Mouse (Mus musculus): ENCODE results near the gene Vsig10. TPM values are rescaled to one million over a fixed set of nuclear protein-coding genes. Genes with fewer than 3 reads are reported as not detected.
A peak's percentile ranks its signal among the peaks of the same experiment; 100 is the strongest.
"Not testable (repeated sequence)": the region's sequence is repeated elsewhere in the genome, so short reads cannot be mapped to it uniquely, and the experiment has no call there.

Gene Vsig10
- polyA plus RNA-seq, 1 experiment: 7.5 TPM

GRCm38 (mm10) chr5:117367206-117367605 lies 48.3 kb downstream of the Vsig10 start:
- TF ChIP-seq POLR2A (IDR thresholded peaks at IDR 0.05; ENCODE audit: low read depth, low read length): no peak
- TF ChIP-seq CTCF (IDR thresholded peaks at IDR 0.05; ENCODE audit: borderline replicate concordance, insufficient read depth, low read length): no peak
- Histone ChIP-seq H3K27ac (ENCODE audit: insufficient read depth, low read length) (no peak overlapping the region), H3K4me1 (ENCODE audit: control insufficient read depth, insufficient read depth, low read length) (peaks cover 20% of the 10 kb centered on the region), H3K4me3 (ENCODE audit: insufficient read depth, low read length) (no peak overlapping the region)

- Histone ChIP-seq H3K4me3 (ENCODE audit: insufficient read depth, low read length) (no peak overlapping the region), H3K27ac (ENCODE audit: insufficient read depth, low read length) (no peak overlapping the region), H3K4me1 (ENCODE audit: control insufficient read depth, insufficient read depth, low read length) (no peaks in the 10 kb centered on the region)
- no peak for TF ChIP-seq POLR2A (IDR thresholded peaks at IDR 0.05; ENCODE audit: low read depth, low read length)
- no peak for TF ChIP-seq CTCF (IDR thresholded peaks at IDR 0.05; ENCODE audit: borderline replicate concordance, insufficient read depth, low read length)
These were observed 51.7 kb downstream of the Vsig10 start for GRCm38 (mm10) chr5:117370592-117370991.

GRCm38 (mm10) chr5:117373418-117373817 lies 54.5 kb downstream of the Vsig10 start:
- TF ChIP-seq POLR2A (IDR thresholded peaks at IDR 0.05; ENCODE audit: low read depth, low read length) (no peak), CTCF (IDR thresholded peaks at IDR 0.05; ENCODE audit: borderline replicate concordance, insufficient read depth, low read length) (no peak)
- no peak overlapping the region for H3K27ac ChIP-seq (ENCODE audit: insufficient read depth, low read length)
- no peak overlapping the region for H3K4me3 ChIP-seq (ENCODE audit: insufficient read depth, low read length)
- H3K4me1 ChIP-seq (ENCODE audit: control insufficient read depth, insufficient read depth, low read length): no peaks in the 10 kb centered on the region

GRCm38 (mm10) chr5:117374372-117375049 lies 55.6 kb downstream of the Vsig10 start:
- Histone ChIP-seq H3K4me3 (ENCODE audit: insufficient read depth, low read length) (no peak overlapping the region), H3K27ac (ENCODE audit: insufficient read depth, low read length) (no peak overlapping the region), H3K4me1 (ENCODE audit: control insufficient read depth, insufficient read depth, low read length) (no peaks in the 10 kb centered on the region)
- TF ChIP-seq POLR2A (IDR thresholded peaks at IDR 0.05; ENCODE audit: low read depth, low read length) (no peak), CTCF (IDR thresholded peaks at IDR 0.05; ENCODE audit: borderline replicate concordance, insufficient read depth, low read length) (peak; percentile 3; the same call in 1 of the 2 replicates)

GRCm38 (mm10) chr5:117376331-117376761 lies 57.5 kb downstream of the Vsig10 start:
- no peak overlapping the region for H3K4me3 ChIP-seq (ENCODE audit: insufficient read depth, low read length)
- H3K27ac ChIP-seq (ENCODE audit: insufficient read depth, low read length): no peak overlapping the region
- TF ChIP-seq CTCF (IDR thresholded peaks at IDR 0.05; ENCODE audit: borderline replicate concordance, insufficient read depth, low read length) (no peak), POLR2A (IDR thresholded peaks at IDR 0.05; ENCODE audit: low read depth, low read length) (no peak)
- H3K4me1 ChIP-seq (ENCODE audit: control insufficient read depth, insufficient read depth, low read length): no peaks in the 10 kb centered on the region

GRCm38 (mm10) chr5:117377731-117378130 lies 58.8 kb downstream of the Vsig10 start:
- not testable (repeated sequence) for H3K4me3 ChIP-seq (ENCODE audit: insufficient read depth, low read length); H3K4me1 ChIP-seq (ENCODE audit: control insufficient read depth, insufficient read depth, low read length); H3K27ac ChIP-seq (ENCODE audit: insufficient read depth, low read length)

GRCm38 (mm10) chr5:117380199-117380598 lies 61.3 kb downstream of the Vsig10 start:
- Histone ChIP-seq H3K4me1 (ENCODE audit: control insufficient read depth, insufficient read depth, low read length) (no peaks in the 10 kb centered on the region), H3K27ac (ENCODE audit: insufficient read depth, low read length) (no peak overlapping the region), H3K4me3 (ENCODE audit: insufficient read depth, low read length) (no peak overlapping the region)
- TF ChIP-seq POLR2A (IDR thresholded peaks at IDR 0.05; ENCODE audit: low read depth, low read length) (no peak), CTCF (IDR thresholded peaks at IDR 0.05; ENCODE audit: borderline replicate concordance, insufficient read depth, low read length) (no peak)

GRCm38 (mm10) chr5:117381785-117382184 lies 62.9 kb downstream of the Vsig10 start:
- no peak for TF ChIP-seq CTCF (IDR thresholded peaks at IDR 0.05; ENCODE audit: borderline replicate concordance, insufficient read depth, low read length)
- no peak for TF ChIP-seq POLR2A (IDR thresholded peaks at IDR 0.05; ENCODE audit: low read depth, low read length)

DNA sequence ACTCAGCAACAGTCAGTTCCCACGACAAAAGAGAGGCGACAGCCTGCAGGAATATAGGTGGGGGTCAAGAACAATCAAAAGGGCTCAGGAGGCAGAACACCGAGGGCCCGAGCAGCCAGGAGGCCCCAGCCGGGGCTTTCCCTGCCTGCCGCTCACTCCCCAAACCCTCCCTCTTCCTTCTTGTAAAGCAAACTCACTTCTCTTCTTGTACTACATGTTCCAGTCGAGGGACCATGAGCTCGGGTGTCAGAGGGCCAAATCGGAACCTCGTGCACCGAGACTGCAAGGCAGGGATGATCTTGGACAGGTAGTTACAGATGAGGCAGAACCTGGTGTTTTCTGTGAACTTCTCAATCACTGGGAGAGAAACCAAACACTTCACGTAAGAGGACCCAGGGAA lies 64.3 kb downstream of the Vsig10 start:
- Histone ChIP-seq H3K27ac (ENCODE audit: insufficient read depth, low read length) (no peak overlapping the region), H3K4me3 (ENCODE audit: insufficient read depth, low read length) (no peak overlapping the region), H3K4me1 (ENCODE audit: control insufficient read depth, insufficient read depth, low read length) (no peaks in the 10 kb centered on the region)
- TF ChIP-seq POLR2A (IDR thresholded peaks at IDR 0.05; ENCODE audit: low read depth, low read length) (no peak), CTCF (IDR thresholded peaks at IDR 0.05; ENCODE audit: borderline replicate concordance, insufficient read depth, low read length) (no peak)

More at GRCm38 (mm10) chr5:117381785-117382184, 62.9 kb downstream of the Vsig10 start:
- Histone ChIP-seq H3K4me1 (ENCODE audit: control insufficient read depth, insufficient read depth, low read length) (no peaks in the 10 kb centered on the region), H3K4me3 (ENCODE audit: insufficient read depth, low read length) (no peak overlapping the region), H3K27ac (ENCODE audit: insufficient read depth, low read length) (no peak overlapping the region)

- H3K4me3 ChIP-seq (ENCODE audit: insufficient read depth, low read length): peak overlapping the region; percentile 92
- no peak overlapping the region for H3K27ac ChIP-seq (ENCODE audit: insufficient read depth, low read length)
- no peaks in the 10 kb centered on the region for H3K4me1 ChIP-seq (ENCODE audit: control insufficient read depth, insufficient read depth, low read length)
- no peak for TF ChIP-seq POLR2A (IDR thresholded peaks at IDR 0.05; ENCODE audit: low read depth, low read length)
- TF ChIP-seq CTCF (IDR thresholded peaks at IDR 0.05; ENCODE audit: borderline replicate concordance, insufficient read depth, low read length): 0 out of 2 replicates have a peak, but pooled peaks have one; percentile 37
These were observed 69.4 kb downstream of the Vsig10 start for GRCm38 (mm10) chr5:117388296-117388751.
